Mouse (Mus musculus) layer of hippocampus, postnatal 10 days (tissue): ENCODE measurements around the gene Slc16a4. TPM values are rescaled to one million over a fixed set of nuclear protein-coding genes. Genes with fewer than 3 reads are reported as not detected.

Experiments used
- DNase-seq, 2 experiments: peaks; one replicate each; pipeline ENCODE4 v3.0.0; 2021; ENCODE audit warnings: low spot score in 2 of 2
- long read RNA-seq: library from polyadenylated mRNA; stranded (forward); transcript quantifications from one replicate; pipeline ENCODE4 v2.0.0, GENCODE M21; 2023
- total RNA-seq, 2 experiments: library from RNA; stranded (reverse); gene quantifications; 2 replicates each; pipeline ENCODE4 v1.2.3; 2021

Gene Slc16a4
- total RNA-seq: 1 to 10 TPM; 2.3 TPM
- long read RNA-seq, partial matches to known transcripts: 1 of 7 reads
- long read RNA-seq, other reads (novel, unspliced or antisense): 3 of 7 reads

GRCm38 (mm10) chr3:107290764-107291381 lies at the start of gene Slc16a4:
Slc16a4 (plus strand) TSS chr3:107291230.
- DNase-seq: no peak

- DNase-seq: no peak
These were observed 49.5 kb upstream of the Slc16a4 start for GRCm38 (mm10) chr3:107241389-107242094.

DNA sequence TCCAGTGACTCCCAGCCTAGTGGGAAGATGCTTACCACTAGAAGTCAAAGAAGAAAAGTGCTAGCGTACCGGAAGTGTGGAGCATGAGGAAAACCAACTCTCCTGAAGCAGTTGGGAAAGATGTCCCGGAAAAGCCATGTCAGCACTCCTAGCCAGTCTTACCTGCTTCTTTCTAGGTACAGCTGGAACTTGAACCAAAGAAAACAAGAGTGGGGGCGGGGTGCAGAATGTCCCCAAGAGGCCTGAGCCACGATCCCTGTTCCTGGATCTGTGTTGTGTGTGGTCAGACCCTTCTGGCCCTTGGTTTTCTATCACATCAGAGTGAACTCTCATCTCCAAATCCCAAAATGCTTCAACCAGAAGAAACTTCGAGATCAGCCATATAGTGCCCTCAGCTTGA lies 44.2 kb upstream of the Slc16a4 start:
- no peak for DNase-seq

DNA sequence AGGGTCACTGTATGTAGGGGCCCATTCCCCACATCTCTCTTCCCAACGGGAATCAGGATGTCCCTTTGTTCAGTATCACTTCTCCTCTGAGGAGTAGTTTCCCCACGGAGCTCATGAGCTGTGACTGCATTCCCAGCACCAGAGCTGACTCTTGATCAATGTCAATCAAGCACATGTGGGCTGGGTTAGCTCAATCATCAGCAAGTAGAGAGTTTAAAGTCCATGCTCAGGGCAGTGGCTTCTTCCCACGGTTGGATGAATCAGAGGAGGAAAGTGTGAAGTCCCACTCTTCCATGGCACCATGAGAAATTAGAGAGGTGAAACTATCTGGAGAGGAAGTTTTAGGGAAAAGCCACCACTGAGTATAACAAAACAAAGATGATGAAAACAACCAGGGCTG lies 42.0 kb upstream of the Slc16a4 start:
- no peak for DNase-seq

DNA sequence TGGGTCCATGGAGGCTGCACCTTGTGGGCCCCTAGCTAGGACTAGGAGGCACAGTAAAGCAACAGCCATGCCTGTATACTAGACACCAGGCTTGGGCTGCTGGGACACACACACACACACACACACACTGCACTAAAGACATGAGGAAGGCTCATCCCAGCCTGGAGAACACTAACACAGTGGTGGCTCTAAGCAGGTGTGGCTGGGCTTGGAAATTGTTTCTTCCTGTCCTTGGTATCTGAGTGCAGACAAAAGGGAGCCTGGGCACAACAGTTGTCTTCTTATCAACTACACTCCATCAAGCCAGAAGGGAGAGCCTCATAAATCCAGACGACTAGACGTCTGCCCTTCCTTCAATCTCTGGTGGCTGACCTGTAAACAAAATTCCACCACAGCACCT lies 40.7 kb upstream of the Slc16a4 start:
- DNase-seq: no peak

DNA sequence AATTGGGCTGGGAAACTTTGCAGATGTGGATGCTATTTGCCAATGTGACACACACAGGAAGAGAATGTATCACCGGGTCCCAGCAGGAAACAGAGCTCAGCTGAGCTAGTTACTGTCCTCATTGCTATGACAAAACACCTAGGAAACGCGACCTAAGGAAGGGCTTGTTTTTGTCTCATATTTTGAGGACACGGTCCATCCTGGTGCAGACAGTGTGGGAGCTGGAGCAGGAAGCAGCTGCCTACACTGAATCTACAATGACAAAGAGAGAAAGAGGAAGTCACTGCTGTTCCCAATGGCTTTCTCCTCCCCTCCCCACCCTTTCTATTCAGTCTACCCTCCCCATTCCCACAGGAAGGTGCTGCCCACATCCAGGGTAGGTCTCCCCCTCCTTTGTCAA lies 39.0 kb upstream of the Slc16a4 start:
- no peak for DNase-seq

GRCm38 (mm10) chr3:107253925-107254324 lies 37.1 kb upstream of the Slc16a4 start:
- no peak for DNase-seq

DNA sequence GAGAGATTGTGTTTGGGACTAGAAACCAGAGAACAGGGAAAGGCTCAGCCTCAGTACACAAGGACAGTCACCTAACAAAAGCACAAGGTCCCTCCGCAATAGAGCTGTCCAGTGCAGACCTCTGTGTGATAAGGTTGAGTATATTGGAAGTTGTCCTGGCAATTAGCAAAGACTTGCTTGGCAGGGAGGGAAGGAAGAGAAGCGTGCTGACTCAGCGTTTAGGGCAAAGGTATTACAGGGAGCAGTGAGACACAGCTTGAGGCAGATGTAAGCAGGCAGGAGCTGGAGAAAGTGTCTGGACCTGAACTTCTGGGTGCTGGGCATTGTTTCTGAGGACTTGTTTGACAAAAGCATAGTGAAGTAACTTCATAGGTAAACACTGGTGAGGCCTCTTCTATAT lies 35.0 kb upstream of the Slc16a4 start:
- no peak for DNase-seq

DNA sequence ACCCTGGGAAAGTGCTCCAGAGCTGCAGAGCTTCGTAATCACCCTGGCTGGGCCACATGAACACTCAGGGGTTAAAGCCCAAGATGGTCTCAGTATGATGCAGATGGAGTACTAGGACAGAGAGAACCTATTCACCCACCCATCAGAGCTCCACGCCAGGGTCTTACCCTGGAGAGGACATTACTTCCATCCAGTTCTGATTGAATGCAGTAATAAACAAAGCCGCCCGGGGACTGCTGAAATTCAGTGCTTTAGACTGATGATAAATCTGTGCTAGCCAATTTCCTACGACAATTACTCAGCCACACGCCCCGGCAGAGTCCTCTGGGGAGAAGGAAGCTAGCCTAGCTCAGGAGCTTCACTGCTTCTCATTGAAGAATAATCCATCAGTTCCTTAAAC lies 34.3 kb upstream of the Slc16a4 start:
- no peak for DNase-seq

- no peak for DNase-seq
These were observed 33.1 kb upstream of the Slc16a4 start for GRCm38 (mm10) chr3:107257924-107258323.

GRCm38 (mm10) chr3:107260956-107261850 lies 29.8 kb upstream of the Slc16a4 start:
- peak in 1 of 2 experiments; percentile 35 for DNase-seq

GRCm38 (mm10) chr3:107261851-107262165 lies 29.2 kb upstream of the Slc16a4 start:
- no peak for DNase-seq

- no peak for DNase-seq
These were observed 24.1 kb upstream of the Slc16a4 start for GRCm38 (mm10) chr3:107266814-107267345.

DNA sequence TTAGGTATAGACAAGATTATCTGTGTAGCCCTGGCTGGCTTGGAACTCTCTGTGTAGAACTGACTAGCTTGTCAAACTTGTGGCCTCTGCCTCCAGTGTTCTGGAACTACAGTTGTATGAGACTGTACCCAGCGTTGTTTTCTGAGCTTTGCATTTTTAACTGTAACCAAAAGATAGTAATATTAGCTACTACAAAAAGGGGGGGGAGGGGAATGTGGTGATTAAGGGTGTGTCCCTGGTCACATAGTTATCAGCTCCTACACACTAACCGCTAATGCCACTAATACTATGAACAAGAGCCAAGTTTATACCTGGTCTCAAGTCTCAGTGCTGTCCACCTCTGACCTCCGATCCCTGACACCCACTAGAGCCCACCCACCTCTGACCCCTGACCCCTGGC lies 18.6 kb upstream of the Slc16a4 start:
- DNase-seq: no peak

GRCm38 (mm10) chr3:107273820-107274219 lies 17.2 kb upstream of the Slc16a4 start:
- peak; percentile 72 to 81 for DNase-seq

GRCm38 (mm10) chr3:107275351-107275750 lies 15.7 kb upstream of the Slc16a4 start:
- DNase-seq: no peak

DNA sequence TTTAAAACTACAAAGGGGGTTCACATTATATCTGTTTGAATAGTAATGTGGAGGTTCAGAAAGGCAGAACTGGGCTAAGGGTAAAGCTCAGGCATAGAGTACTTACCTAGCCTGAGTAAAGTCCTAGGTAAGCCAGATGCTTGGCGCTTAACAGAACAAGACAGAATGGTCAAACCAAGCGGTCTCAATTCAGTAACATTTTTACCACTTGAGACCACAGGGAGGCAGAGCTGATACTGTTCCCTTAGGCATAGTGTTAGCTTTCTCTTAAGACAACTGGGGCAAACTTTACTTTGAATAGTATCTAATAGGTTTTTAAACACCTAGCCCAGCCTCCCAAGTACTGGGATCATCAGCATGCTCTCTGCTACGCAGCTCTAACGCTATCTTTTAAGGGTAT lies 15.0 kb upstream of the Slc16a4 start:
- DNase-seq: no peak

- DNase-seq: no peak
These were observed 14.4 kb upstream of the Slc16a4 start for GRCm38 (mm10) chr3:107276626-107277025.

- DNase-seq: peak; percentile 89 to 91
These were observed 12.4 kb upstream of the Slc16a4 start, which contains the start of gene Lamtor5 for GRCm38 (mm10) chr3:107278479-107279269. Lamtor5 (plus strand) TSS chr3:107278858.

DNA sequence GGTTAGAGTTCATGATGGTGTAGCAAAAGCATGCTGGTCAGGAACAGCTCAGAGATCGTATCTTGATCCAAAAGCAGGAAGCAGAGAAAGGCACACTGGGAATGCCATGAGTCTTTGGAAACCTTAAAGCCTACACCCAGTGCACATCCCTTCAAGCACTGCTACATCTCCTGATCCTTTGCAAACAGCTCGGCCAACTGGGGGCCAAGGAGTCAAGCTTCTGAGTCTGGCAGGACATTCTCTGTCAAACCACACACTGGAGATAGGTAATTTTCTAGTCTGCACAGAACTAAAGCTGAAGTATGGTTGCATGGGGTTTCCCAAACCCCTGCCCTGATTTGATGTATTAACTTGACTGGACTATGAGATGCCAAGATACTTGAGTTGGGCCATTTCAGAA lies 4.9 kb upstream of the Slc16a4 start:
- no peak for DNase-seq

DNA sequence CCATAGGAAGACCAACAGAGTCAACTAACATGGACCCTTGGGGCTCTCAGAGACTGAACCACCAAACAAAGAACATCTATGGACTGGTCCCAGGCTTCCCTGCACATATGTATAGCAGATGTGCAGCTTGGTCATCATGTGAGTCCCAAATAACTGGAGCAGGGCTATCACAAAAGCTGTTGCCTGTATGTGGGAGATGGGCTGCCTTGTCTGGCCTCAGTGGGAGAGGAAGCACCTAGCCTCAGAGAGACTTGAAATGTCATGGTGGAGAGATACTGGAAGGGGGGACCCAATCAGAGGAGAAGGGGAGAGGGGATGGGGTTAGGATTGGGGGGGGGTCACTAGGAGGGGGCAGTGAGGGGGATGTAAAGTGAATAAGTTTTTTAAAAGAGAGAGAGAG lies 3.7 kb upstream of the Slc16a4 start:
- no peak for DNase-seq
